Mouse (Mus musculus) macrophage (primary cell): ENCODE measurements at regions not wholly inside any gene's neighbourhood (a gene's known extent, or its start where the extent isn't known, plus 50 kb on each side); places are given as distances from the start of the nearest gene placed in this dataset.
"Not testable (repeated sequence)": the region's sequence is repeated elsewhere in the genome, so short reads cannot be mapped to it uniquely, and the experiment has no call there.

Experiments used
- H3K27ac ChIP-seq: fragments of 350-480 bp; formaldehyde crosslinking; 2 replicates; pipeline ENCODE4 v1.9.0; 2021
- H3K36me3 ChIP-seq: fragments of 350-480 bp; formaldehyde crosslinking; 2 replicates; pipeline ENCODE4 v1.9.0; 2021; ENCODE audit errors: inconsistent target
- H3K4me3 ChIP-seq: fragments of 350-480 bp; formaldehyde crosslinking; 2 replicates; pipeline ENCODE4 v1.9.0; 2021; ENCODE audit errors: inconsistent target
- H3K79me2 ChIP-seq: fragments of 350-480 bp; formaldehyde crosslinking; 2 replicates; pipeline ENCODE4 v1.9.0; 2021; ENCODE audit errors: inconsistent target
- WGBS: methylation state at CpG from one replicate; pipeline ENCODE4 v1.1.7; 2026; ENCODE audit warnings: inconsistent platforms; ENCODE audit not compliant: missing documents; 5-methylcytosine and 5-hydroxymethylcytosine counted together

GRCm38 (mm10) chr6:31011407-31012020 is 52.6 kb upstream of the Klf14 start:
- Histone ChIP-seq H3K79me2 (no peaks in the 10 kb centered on the region), H3K4me3 (no peak overlapping the region), H3K27ac (no peak overlapping the region), H3K36me3 (no peaks in the 10 kb centered on the region)
- WGBS = 39% methylated on average over 4 of the region's 4 CpGs

GRCm38 (mm10) chr6:31016566-31016965 is 57.7 kb upstream of the Klf14 start:
- no peak overlapping the region for H3K4me3 ChIP-seq
- WGBS = 49% methylated on average over 7 of the region's 7 CpGs
- no peaks in the 10 kb centered on the region for H3K36me3 ChIP-seq
- no peak overlapping the region for H3K27ac ChIP-seq
- no peaks in the 10 kb centered on the region for H3K79me2 ChIP-seq

GRCm38 (mm10) chr6:31021776-31022175 is 62.9 kb upstream of the Klf14 start:
- Histone ChIP-seq H3K27ac (no peak overlapping the region), H3K4me3 (no peak overlapping the region), H3K36me3 (no peaks in the 10 kb centered on the region), H3K79me2 (no peaks in the 10 kb centered on the region)
- 94% methylated on average over 5 of the region's 5 CpGs for WGBS

GRCm38 (mm10) chr6:31029777-31030176 is 70.9 kb upstream of the Klf14 start:
- 95% methylated on average over 9 of the region's 9 CpGs for WGBS
- no peak overlapping the region for H3K4me3 ChIP-seq
- no peaks in the 10 kb centered on the region for H3K36me3 ChIP-seq
- no peak overlapping the region for H3K27ac ChIP-seq
- no peaks in the 10 kb centered on the region for H3K79me2 ChIP-seq

- WGBS = 95% methylated on average over 7 of the region's 7 CpGs
- Histone ChIP-seq H3K4me3 (no peak overlapping the region), H3K27ac (no peak overlapping the region), H3K79me2 (no peaks in the 10 kb centered on the region), H3K36me3 (no peaks in the 10 kb centered on the region)
Measured at GRCm38 (mm10) chr6:31031022-31031421, 72.1 kb upstream of the Klf14 start.

- Histone ChIP-seq H3K4me3 (no peak overlapping the region), H3K27ac (no peak overlapping the region), H3K79me2 (no peaks in the 10 kb centered on the region), H3K36me3 (no peaks in the 10 kb centered on the region)
- 95% methylated on average over 4 of the region's 4 CpGs for WGBS
Measured at GRCm38 (mm10) chr6:31032147-31032546, 73.3 kb upstream of the Klf14 start.

GRCm38 (mm10) chr6:31032980-31033608 is 74.2 kb upstream of the Klf14 start:
- Histone ChIP-seq H3K4me3 (no peak overlapping the region), H3K27ac (no peak overlapping the region), H3K36me3 (no peaks in the 10 kb centered on the region), H3K79me2 (no peaks in the 10 kb centered on the region)
- WGBS = 10% methylated on average over 12 of the region's 12 CpGs

- H3K4me3 ChIP-seq = no peak overlapping the region
Measured at GRCm38 (mm10) chr6:31034796-31035195, 75.9 kb upstream of the Klf14 start.

GRCm38 (mm10) chr6:31037801-31038395 is 79.0 kb upstream of the Klf14 start:
- Histone ChIP-seq H3K4me3 (0 out of 2 replicates have a peak overlapping the region, but pooled peaks have one; percentile 0), H3K79me2 (no peaks in the 10 kb centered on the region), H3K36me3 (no peaks in the 10 kb centered on the region), H3K27ac (no peak overlapping the region)
- 73% methylated on average over 20 of the region's 20 CpGs for WGBS

More at GRCm38 (mm10) chr6:31034796-31035195, 75.9 kb upstream of the Klf14 start:
- 96% methylated on average over 10 of the region's 10 CpGs for WGBS
- Histone ChIP-seq H3K36me3 (no peaks in the 10 kb centered on the region), H3K27ac (no peak overlapping the region), H3K79me2 (no peaks in the 10 kb centered on the region)

- 0% methylated on average over 2 of the region's 2 CpGs for WGBS
- 0 out of 2 replicates have a peak overlapping the region, but pooled peaks have one; percentile 0 for H3K4me3 ChIP-seq
Measured at GRCm38 (mm10) chr6:31038445-31038844, 79.6 kb upstream of the Klf14 start.

GRCm38 (mm10) chr6:31039485-31039884 is 80.6 kb upstream of the Klf14 start:
- Histone ChIP-seq H3K79me2 (no peaks in the 10 kb centered on the region), H3K36me3 (no peaks in the 10 kb centered on the region), H3K4me3 (no peak overlapping the region), H3K27ac (no peak overlapping the region)
- WGBS = 73% methylated on average over 6 of the region's 6 CpGs

More at GRCm38 (mm10) chr6:31038445-31038844, 79.6 kb upstream of the Klf14 start:
- H3K36me3 ChIP-seq, H3K27ac ChIP-seq, H3K79me2 ChIP-seq: not testable (repeated sequence)

- 95% methylated on average over 6 of the region's 6 CpGs for WGBS
- Histone ChIP-seq H3K36me3 (no peaks in the 10 kb centered on the region), H3K79me2 (no peaks in the 10 kb centered on the region), H3K4me3 (no peak overlapping the region), H3K27ac (no peak overlapping the region)
Measured at GRCm38 (mm10) chr6:31040783-31041182, 81.9 kb upstream of the Klf14 start.

GRCm38 (mm10) chr6:31043368-31043767 is 84.5 kb upstream of the Klf14 start:
- WGBS = 90% methylated on average over 4 of the region's 4 CpGs
- H3K27ac ChIP-seq = no peak overlapping the region
- H3K4me3 ChIP-seq = no peak overlapping the region
- no peaks in the 10 kb centered on the region for H3K79me2 ChIP-seq
- H3K36me3 ChIP-seq = no peaks in the 10 kb centered on the region

- 90% methylated on average over 3 of the region's 3 CpGs for WGBS
- no peaks in the 10 kb centered on the region for H3K36me3 ChIP-seq
- H3K79me2 ChIP-seq = no peaks in the 10 kb centered on the region
- H3K4me3 ChIP-seq = no peak overlapping the region
- no peak overlapping the region for H3K27ac ChIP-seq
Measured at GRCm38 (mm10) chr6:31043919-31044318, 85.0 kb upstream of the Klf14 start.

- no peaks in the 10 kb centered on the region for H3K79me2 ChIP-seq
- no peak overlapping the region for H3K27ac ChIP-seq
- WGBS = 79% methylated on average over 3 of the region's 3 CpGs
- no peak overlapping the region for H3K4me3 ChIP-seq
- no peaks in the 10 kb centered on the region for H3K36me3 ChIP-seq
Measured at GRCm38 (mm10) chr6:31046197-31046596, 87.3 kb upstream of the Klf14 start.
